Mouse (Mus musculus): ENCODE results near the gene Cdkal1.

Gene Cdkal1

DNA sequence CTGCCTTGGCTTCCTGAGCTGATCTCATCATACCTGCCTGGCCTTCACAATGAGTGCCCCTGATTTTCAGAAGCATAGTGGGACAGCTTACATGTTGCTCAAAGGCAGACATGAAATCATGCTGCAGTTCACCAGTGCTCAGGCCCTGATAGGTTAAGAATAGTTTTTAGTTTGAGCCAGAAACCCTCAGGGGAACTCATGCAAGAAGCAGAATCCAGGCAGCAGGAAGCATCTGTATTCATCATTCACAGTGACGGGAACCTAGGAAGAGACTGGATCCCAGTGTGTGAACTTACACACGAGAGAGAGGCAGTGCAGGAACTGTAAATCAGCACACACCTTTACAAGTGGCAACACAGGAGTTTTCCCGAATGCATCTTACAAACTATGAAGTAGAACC is 441.0 kb downstream of the Cdkal1 start:
- DNase-seq (ENCODE audit: low read depth, low spot score): no peak

DNA sequence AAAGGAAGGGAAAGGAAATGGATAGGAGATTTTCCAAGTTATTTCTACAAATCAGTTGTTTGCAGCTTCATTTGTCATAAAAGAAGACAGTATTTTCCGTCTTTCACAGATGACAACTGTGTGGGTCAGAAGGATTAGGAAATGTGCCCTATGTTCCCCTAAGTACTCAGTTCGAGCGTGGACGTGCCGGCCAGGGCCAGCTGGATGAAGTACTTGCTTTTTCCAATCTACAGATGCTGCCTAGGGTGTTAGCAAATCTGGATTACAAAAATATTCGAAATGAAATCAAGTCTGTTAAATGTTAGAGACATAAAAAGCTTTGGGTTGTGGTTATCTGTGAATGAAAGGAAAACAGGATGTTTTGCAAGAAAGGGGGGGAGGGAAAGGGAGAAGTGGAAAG is 444.3 kb downstream of the Cdkal1 start:
- no peak for DNase-seq (ENCODE audit: low read depth, low spot score)

DNA sequence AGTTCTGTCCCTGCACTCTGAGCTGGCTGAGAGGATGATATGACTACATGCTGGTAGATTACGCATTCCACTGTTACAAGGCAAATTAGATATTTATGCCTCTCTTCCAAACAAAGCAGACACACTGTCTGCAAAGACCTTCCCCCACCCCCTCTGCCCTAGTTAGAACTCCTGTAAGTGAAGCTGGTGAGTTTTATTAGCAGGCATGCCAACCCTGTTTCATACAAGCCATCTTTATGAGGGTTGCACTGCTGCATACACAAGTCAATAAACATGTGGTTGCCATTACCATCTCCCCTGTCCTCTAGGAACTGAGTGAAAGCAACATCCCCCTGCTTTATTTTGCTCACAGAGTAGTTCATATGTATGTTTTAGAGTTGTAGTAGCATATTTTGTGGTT is 447.9 kb downstream of the Cdkal1 start:
- DNase-seq (ENCODE audit: low read depth, low spot score): no peak

- no peak for DNase-seq (ENCODE audit: low read depth, low spot score)
Measured at GRCm38 (mm10) chr13:29405316-29405715, 450.2 kb downstream of the Cdkal1 start.

- no peak for DNase-seq (ENCODE audit: low read depth, low spot score)
Measured at GRCm38 (mm10) chr13:29403217-29403616, 452.3 kb downstream of the Cdkal1 start.

DNA sequence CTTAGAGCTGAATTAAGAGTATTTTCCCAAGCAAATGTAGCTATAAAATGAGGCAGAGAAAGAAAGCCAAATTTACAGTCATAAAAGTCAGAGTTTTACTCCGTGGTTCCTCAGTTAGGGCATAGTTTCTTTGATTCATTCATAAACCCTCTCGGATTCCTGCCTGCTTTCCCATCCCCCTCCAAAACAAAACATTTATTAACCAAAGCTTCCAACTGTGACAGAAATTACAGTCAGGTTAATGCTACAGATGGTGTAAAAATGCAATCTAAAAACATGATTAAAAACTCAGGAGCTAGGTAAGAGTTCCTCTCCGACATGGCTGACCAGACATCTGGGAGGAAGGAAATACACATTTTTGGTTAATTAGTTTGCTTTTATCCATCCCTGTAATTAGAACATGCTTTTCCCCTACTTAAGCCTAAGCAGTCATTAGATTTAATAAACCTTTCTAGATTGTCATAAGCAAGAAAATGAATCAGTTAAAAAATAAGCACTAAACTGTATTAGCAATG is 452.9 kb downstream of the Cdkal1 start:
- DNase-seq (ENCODE audit: low read depth, low spot score): no peak

- no peak for DNase-seq (ENCODE audit: low read depth, low spot score)
Measured at GRCm38 (mm10) chr13:29399908-29400307, 455.6 kb downstream of the Cdkal1 start.

- no peak for DNase-seq (ENCODE audit: low read depth, low spot score)
Measured at GRCm38 (mm10) chr13:29398456-29398855, 457.0 kb downstream of the Cdkal1 start.

DNA sequence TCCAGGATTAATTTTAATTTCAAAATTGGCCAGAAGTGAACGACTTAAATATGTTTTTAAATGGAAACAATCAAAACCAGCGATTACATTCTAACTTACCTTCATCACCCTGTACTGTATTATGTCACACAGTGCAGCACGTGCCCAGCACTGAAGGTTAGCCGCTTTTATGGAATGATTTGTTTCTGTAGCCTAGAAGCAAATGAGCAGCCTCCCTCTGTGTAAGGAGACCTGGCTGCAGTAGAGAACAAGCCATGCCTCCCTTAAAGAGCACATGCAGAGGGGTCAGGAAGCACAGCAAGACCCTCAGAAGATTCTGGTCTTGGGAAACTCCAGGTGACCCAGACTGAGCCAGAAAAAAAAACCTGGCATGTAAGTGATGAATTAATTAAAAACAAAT is 459.8 kb downstream of the Cdkal1 start:
- no peak for DNase-seq (ENCODE audit: low read depth, low spot score)

GRCm38 (mm10) chr13:29390025-29390424 is 465.4 kb downstream of the Cdkal1 start:
- no peak for DNase-seq (ENCODE audit: low read depth, low spot score)

- no peak for DNase-seq (ENCODE audit: low read depth, low spot score)
Measured at GRCm38 (mm10) chr13:29388918-29389317, 466.6 kb downstream of the Cdkal1 start.

DNA sequence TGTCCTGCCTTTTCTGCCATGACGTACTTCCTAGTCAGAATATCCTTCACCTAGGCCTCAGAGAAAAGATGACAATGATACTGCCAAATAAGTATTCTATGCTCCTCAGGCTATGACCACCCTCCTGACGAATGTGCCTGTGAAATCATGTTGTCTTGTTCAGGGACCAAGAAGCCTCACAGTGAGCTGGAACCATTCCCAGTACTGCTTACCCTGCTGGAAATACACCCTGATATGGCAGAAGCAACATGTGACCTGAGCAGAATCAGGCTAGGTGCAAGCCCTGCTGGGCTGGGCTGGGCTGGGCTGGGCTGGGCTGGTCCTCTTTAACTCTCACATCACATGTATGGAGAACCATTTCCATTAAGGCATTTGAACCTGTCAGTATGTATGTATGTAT is 477.9 kb downstream of the Cdkal1 start:
- no peak for DNase-seq (ENCODE audit: low read depth, low spot score)

GRCm38 (mm10) chr13:29371916-29372315 is 483.6 kb downstream of the Cdkal1 start:
- DNase-seq (ENCODE audit: low read depth, low spot score): no peak

DNA sequence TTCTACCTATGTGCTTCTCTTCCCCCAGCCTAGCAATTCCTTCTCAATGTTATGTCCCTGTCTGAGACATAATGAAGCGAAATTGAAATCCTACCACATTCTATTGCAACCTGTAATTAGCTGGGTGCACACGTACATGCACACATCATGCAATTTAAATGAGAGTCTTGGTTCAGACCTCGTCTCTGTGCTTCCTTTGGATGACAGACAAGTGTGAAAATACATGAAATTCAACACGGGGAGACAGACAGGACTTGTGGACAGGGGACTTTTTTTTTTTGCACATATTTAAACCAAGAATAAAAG is 484.1 kb downstream of the Cdkal1 start:
- no peak for DNase-seq (ENCODE audit: low read depth, low spot score)

DNA sequence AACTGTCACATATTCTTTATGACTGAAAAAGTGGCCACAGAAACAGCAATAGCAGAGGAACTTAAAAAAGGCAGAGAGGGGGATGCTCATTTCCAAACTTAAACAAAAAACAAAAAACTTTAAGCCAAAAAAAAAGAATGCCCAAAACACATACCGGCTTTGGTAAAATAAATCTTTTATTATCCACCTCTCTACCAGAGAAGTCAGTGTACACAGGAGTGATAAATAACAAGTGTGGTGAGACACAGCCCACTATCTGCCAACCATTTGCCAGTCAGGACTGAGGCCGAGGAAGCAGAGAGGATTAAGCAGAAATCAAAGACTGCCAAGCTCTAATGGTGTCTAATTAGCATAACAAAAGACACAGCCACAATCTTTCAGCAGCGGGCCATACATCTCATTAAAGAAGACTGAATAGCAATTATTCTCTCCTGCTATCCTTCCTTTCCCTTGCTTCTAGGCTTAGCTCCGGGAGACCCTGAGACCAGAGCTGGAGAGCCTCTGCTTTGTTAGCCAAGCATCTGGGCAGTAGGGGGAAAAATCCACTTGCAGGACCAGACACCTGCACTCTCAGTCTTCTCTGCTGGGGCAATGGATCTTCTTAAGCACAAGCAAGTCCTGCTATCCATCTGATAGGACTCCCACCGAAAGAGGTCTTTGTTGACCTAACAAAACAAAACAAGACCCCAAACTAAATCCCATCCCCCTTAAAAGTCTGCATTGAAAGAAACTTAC is 484.6 kb downstream of the Cdkal1 start:
- no peak for DNase-seq (ENCODE audit: low read depth, low spot score)

- DNase-seq (ENCODE audit: low read depth, low spot score): no peak
Measured at GRCm38 (mm10) chr13:29368806-29369205, 486.7 kb downstream of the Cdkal1 start.

GRCm38 (mm10) chr13:29364901-29365625 is 490.4 kb downstream of the Cdkal1 start:
- DNase-seq (ENCODE audit: low read depth, low spot score): no peak

GRCm38 (mm10) chr13:29364009-29364408 is 491.5 kb downstream of the Cdkal1 start:
- no peak for DNase-seq (ENCODE audit: low read depth, low spot score)

GRCm38 (mm10) chr13:29361842-29362241 is 493.6 kb downstream of the Cdkal1 start:
- DNase-seq (ENCODE audit: low read depth, low spot score): no peak

DNA sequence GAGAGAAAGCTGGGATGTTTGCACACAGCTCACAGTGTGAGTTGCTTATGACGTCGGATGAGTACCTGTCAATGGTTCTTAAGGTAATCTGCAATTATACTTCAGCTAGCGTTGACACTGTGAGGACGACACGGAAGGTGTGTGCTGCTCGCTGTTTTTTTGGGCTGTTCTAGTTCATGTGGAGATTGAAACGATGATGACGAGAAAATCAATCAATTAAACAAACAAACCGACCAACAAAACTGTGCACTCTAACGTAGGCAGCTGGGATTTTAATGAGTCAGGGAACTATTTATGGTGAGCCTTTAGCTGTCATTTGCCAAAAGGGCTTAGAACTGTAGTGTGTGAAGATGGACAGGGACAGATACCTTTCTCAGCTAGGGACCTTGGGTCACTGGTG is 494.6 kb downstream of the Cdkal1 start:
- DNase-seq (ENCODE audit: low read depth, low spot score): no peak

DNA sequence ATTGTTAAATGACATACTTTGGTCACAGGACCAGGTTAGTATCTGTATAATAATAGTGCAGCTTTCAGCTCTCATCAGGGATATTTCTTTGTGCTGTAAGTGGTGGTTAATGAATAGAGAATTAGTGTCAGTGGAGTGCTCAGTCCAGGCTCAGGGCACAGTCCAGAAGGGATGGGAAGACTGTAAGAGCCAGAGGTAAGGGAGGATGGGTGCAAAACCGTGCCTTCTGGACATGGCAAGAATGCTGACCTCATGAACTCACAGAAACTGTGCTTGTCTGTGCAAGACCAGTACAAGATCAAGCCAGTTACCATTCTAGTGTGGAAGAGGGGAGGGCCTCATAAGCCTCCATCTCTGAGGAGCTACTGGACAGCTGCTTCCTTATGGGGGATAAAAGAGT is 496.1 kb downstream of the Cdkal1 start:
- DNase-seq (ENCODE audit: low read depth, low spot score): no peak

DNA sequence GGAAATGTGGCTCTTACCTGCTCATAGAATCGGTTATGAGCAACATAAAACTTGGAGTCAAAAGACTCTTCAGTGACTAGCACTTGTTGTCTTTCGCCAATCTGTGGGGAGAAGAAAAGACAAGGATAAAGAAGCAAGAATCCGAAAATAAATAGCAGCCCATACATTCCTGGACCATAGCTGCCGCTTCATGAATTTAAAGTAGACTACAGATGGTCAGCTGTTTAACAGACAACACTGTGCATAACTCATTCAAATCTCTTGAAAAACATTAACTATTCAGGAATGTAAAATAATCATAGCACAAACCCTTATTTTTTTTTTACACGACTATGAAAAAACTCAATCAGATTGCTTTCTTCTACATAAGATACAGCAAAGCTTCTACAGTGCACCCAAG is 498.0 kb downstream of the Cdkal1 start:
- DNase-seq (ENCODE audit: low read depth, low spot score): no peak

DNA sequence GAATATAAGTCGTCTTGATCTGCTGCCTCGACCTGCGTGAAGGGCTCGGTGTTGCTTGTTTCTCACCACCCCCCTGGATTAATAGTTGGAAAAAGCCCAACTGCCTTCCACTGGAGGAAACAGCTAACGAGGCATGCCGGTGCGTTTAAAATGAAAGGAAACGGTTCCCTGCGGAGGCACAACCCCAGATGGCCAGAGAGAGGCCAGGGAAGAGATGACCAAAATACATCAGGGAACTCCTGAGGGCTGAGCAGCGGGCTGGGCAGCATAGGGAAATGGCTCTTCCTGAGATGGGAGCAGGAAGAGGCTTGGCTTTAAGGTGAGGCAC is 499.4 kb downstream of the Cdkal1 start:
- DNase-seq (ENCODE audit: low read depth, low spot score): no peak
